Mouse (Mus musculus) midbrain, embryonic 15.5 days (tissue): Measurements from ENCODE around the gene Tnmd. TPM values are rescaled to one million over a fixed set of nuclear protein-coding genes. Genes with fewer than 3 reads are reported as not detected.

Experiments used
- polyA plus RNA-seq: library from polyadenylated mRNA; unstranded; fragments of >200 nt; fragmentation: Nextera tagmentation; extraction: Ambion mirVana; gene quantifications from 2 replicates; pipeline ENCODE4 v1.2.1, GENCODE M21; 2015

Tnmd gene
- polyA plus RNA-seq, 1 experiment from 2014 or later: 0.40 TPM

Other genes starting within 250 kb of the Tnmd start
- 22.9 and 25.1 TPM in 2 replicates for gene Pcdh19, start 162.0 kb upstream of the Tnmd start, polyA plus RNA-seq
- gene Tspan6, start 47.4 kb downstream of the Tnmd start, polyA plus RNA-seq: 257 and 267 TPM in 2 replicates
- 1.6 and 1.7 TPM in 2 replicates for gene Srpx2, start 57.4 kb downstream of the Tnmd start, polyA plus RNA-seq
- 0.74 and 0.75 TPM in 2 replicates for gene Sytl4, start 130.8 kb downstream of the Tnmd start, polyA plus RNA-seq
- 64.5 and 70.5 TPM in 2 replicates for gene Cstf2, start 208.2 kb downstream of the Tnmd start, polyA plus RNA-seq